ENCODE assay signal across 13 mouse cellular contexts in genomic region chr13:44399831-44400321, GRCm38 (mm10).
DNase-seq lines count a peak whose midpoint lies in the region; ATAC-seq and TF ChIP-seq lines count a peak whose summit lies in the region.
"Had no signal": no experiment of that assay in that cellular context is flagged by ENCODE, and none has a peak within 500 bp of the region (broad histone marks: within the 10 kb centered on the region; RNA-seq: fewer than 3 reads in every experiment).

No protein-coding gene starts in this region.

- H3K79me2 ChIP-seq in CH12.LX (replicated peaks; ENCODE audit: control insufficient read depth, extremely low read depth, insufficient read depth, poor library complexity, severe bottlenecking), result no peaks in the 10 kb centered on the region

- no peaks in the 10 kb centered on the region for H3K4me1 ChIP-seq in kidney, embryonic 16.5 days (ENCODE audit: insufficient read depth, low read length)
- H3K4me1 ChIP-seq in CH12.LX (ENCODE audit: control insufficient read depth in 1 of 2, insufficient read depth in 2 of 2), result peaks cover 0 to 7% of the 10 kb centered on the region in 2 experiments; a peak in 2 of 4 replicates
- H3K4me1 ChIP-seq in embryonic facial prominence, embryonic 15.5 days, result peaks cover 17% of the 10 kb centered on the region
- H3K4me1 ChIP-seq in forebrain, embryonic 12.5 days, result peaks cover 13% of the 10 kb centered on the region

- ATAC-seq in kidney, embryonic 16.5 days (ENCODE audit: low FRiP score, low TSS enrichment), result no peak
- ATAC-seq in embryonic facial prominence, embryonic 15.5 days (ENCODE audit: insufficient number of reproducible peaks, low FRiP score, low TSS enrichment, low read depth), result 0 out of 2 replicates have a peak, but pooled peaks have one; percentile 39
- no peak for ATAC-seq in erythroid progenitor cell, adult 5-6 weeks (replicated peaks; ENCODE audit: low FRiP score, poor library complexity, severe bottlenecking)
- ATAC-seq in forebrain, embryonic 12.5 days (ENCODE audit: low FRiP score), result no peak
- ATAC-seq: forebrain, embryonic 16.5 days; midbrain, embryonic 16.5 days had no signal

- dilution Hi-C loops in CH12.LX (cut with MboI; ENCODE audit: extremely low pct_ligation_motif_present, extremely low pct_unique_long_range_greater_than_20kb, low sequenced_read_pairs), result no loop called here

- no peak for TF ChIP-seq RAD21 in CH12.LX (IDR thresholded peaks at IDR 0.05; ENCODE audit: low read depth, low read length)

- H3K4me2 ChIP-seq in kidney, embryonic 16.5 days (replicated peaks; ENCODE audit: low read depth, low read length), result no peak overlapping the region
- peak overlapping the region; percentile 37 for H3K4me2 ChIP-seq in CH12.LX (ENCODE audit: insufficient read depth, low read depth, poor library complexity, severe bottlenecking)
- H3K4me2 ChIP-seq in embryonic facial prominence, embryonic 15.5 days (replicated peaks), result no peak overlapping the region
- H3K4me2 ChIP-seq in forebrain, embryonic 12.5 days, result no peak overlapping the region
- H3K4me2 ChIP-seq: hindbrain, embryonic 14.5 days had no signal

- in situ Hi-C loops in CH12.LX (cut with MboI; ENCODE audit: low pct_ligation_motif_present, low pct_unique_long_range_greater_than_20kb, low sequenced_read_pairs), result no loop called here

- TF ChIP-seq POLR2A in CH12.LX (IDR thresholded peaks at IDR 0.05; ENCODE audit: low read depth, low read length), result no peak

- DNase-seq in kidney, postnatal 10 days, result peak; percentile 43
- no peak for DNase-seq in CH12.LX (ENCODE audit: extremely low read depth)
- DNase-seq in cerebellum, adult 11-12 months, result peak; percentile 68
- no peak for DNase-seq in liver
- DNase-seq: lung, adult 18-20 months had no signal

- no peak for TF ChIP-seq CTCF in CH12.LX (conservative IDR thresholded peaks at IDR 0.05 in 1 of 2, IDR thresholded peaks at IDR 0.05 in 1 of 2; ENCODE audit: low read depth in 2 of 2, low read length in 2 of 2)

- no peaks in the 10 kb centered on the region for H3K9me3 ChIP-seq in kidney, embryonic 16.5 days (ENCODE audit: low read length)
- H3K9me3 ChIP-seq in CH12.LX (replicated peaks; ENCODE audit: low read length), result no peaks in the 10 kb centered on the region
- H3K9me3 ChIP-seq in embryonic facial prominence, embryonic 15.5 days (replicated peaks), result no peaks in the 10 kb centered on the region
- no peaks in the 10 kb centered on the region for H3K9me3 ChIP-seq in forebrain, embryonic 12.5 days

- H3K27ac ChIP-seq in kidney, embryonic 16.5 days (ENCODE audit: low read length), result no peak overlapping the region
- H3K27ac ChIP-seq in CH12.LX (ENCODE audit: insufficient read depth, low read depth), result no peak overlapping the region
- H3K27ac ChIP-seq in embryonic facial prominence, embryonic 15.5 days (replicated peaks), result no peak overlapping the region; the same call in 1 of the 2 replicates
- no peak overlapping the region for H3K27ac ChIP-seq in forebrain, embryonic 12.5 days
- H3K27ac ChIP-seq: hindbrain, embryonic 14.5 days; kidney, postnatal 0 days had no signal

- no peaks in the 10 kb centered on the region for H3K36me3 ChIP-seq in kidney, embryonic 16.5 days (ENCODE audit: insufficient read depth, low read length)
- no peaks in the 10 kb centered on the region for H3K36me3 ChIP-seq in CH12.LX (replicated peaks in 1 of 2; ENCODE audit: control insufficient read depth in 1 of 2, insufficient read depth in 1 of 2, low read length in 1 of 2)
- H3K36me3 ChIP-seq in embryonic facial prominence, embryonic 15.5 days, result no peaks in the 10 kb centered on the region
- H3K36me3 ChIP-seq in forebrain, embryonic 12.5 days (replicated peaks), result no peaks in the 10 kb centered on the region

- TF ChIP-seq EP300 in CH12.LX (IDR thresholded peaks at IDR 0.05; ENCODE audit: low read length), result no peak

- H3K4me3 ChIP-seq in kidney, embryonic 16.5 days (ENCODE audit: low read length), result no peak overlapping the region
- H3K4me3 ChIP-seq in CH12.LX (replicated peaks in 1 of 3; ENCODE audit: low read depth in 2 of 3, low read length in 2 of 3, poor library complexity in 1 of 3), result no peak overlapping the region
- H3K4me3 ChIP-seq in embryonic facial prominence, embryonic 15.5 days (replicated peaks), result no peak overlapping the region
- H3K4me3 ChIP-seq in forebrain, embryonic 12.5 days (replicated peaks), result no peak overlapping the region

- no peaks in the 10 kb centered on the region for H3K27me3 ChIP-seq in kidney, embryonic 16.5 days (ENCODE audit: insufficient read depth, low read length)
- H3K27me3 ChIP-seq in CH12.LX (replicated peaks), result no peaks in the 10 kb centered on the region
- no peaks in the 10 kb centered on the region for H3K27me3 ChIP-seq in embryonic facial prominence, embryonic 15.5 days
- no peaks in the 10 kb centered on the region for H3K27me3 ChIP-seq in forebrain, embryonic 12.5 days

- H3K9ac ChIP-seq in kidney, embryonic 16.5 days (replicated peaks; ENCODE audit: low read length), result no peak overlapping the region
- H3K9ac ChIP-seq in CH12.LX (ENCODE audit: insufficient read depth, low read depth), result no peak overlapping the region
- no peak overlapping the region for H3K9ac ChIP-seq in embryonic facial prominence, embryonic 15.5 days
- no peak overlapping the region for H3K9ac ChIP-seq in forebrain, embryonic 12.5 days
- H3K9ac ChIP-seq: hindbrain, embryonic 14.5 days had no signal

- 80% methylated on average over 7 of the region's 7 CpGs for WGBS in kidney, embryonic 16.5 days
- WGBS in embryonic facial prominence, embryonic 15.5 days, result 45% methylated on average over 7 of the region's 7 CpGs
- WGBS in forebrain, embryonic 12.5 days, result 72% methylated on average over 7 of the region's 7 CpGs

TF ChIP-seq in CH12.LX, 34 proteins besides CTCF, POLR2A, EP300 and RAD21:
- TF ChIP-seq ZC3H11A (IDR thresholded peaks at IDR 0.05; ENCODE audit: low read depth, low read length) (no peak), JUN (IDR thresholded peaks at IDR 0.05; ENCODE audit: insufficient read depth, low read depth, low read length) (no peak), MAX (IDR thresholded peaks at IDR 0.05; ENCODE audit: low read length) (0 out of 2 replicates have a peak, but pooled peaks have one; percentile 20), BHLHE40 (IDR thresholded peaks at IDR 0.05; ENCODE audit: low read depth, low read length) (peak; percentile 90), MYC (IDR thresholded peaks at IDR 0.05; ENCODE audit: low read depth, low read length) (peak; percentile 62; the same call in 1 of the 2 replicates), E2F4 (IDR thresholded peaks at IDR 0.05; ENCODE audit: insufficient replicate concordance, low read depth, low read length) (no peak), MXI1 (IDR thresholded peaks at IDR 0.05; ENCODE audit: low read depth, low read length) (peak; percentile 56; the same call in 1 of the 2 replicates)
TF ChIP-seq in CH12.LX: peak in this region for 4.

Comparison
In these comparisons a context has a peak if more than half of its experiments do, and no peak if none do; other contexts are left out.
1. DNase-seq: peak in kidney, postnatal 10 days (single experiment) and cerebellum, adult 11-12 months (single experiment); none in CH12.LX (single experiment) and liver (single experiment).